Mouse (Mus musculus): Measurements from ENCODE around the gene Col9a2.

Gene Col9a2

GRCm38 (mm10) chr4:121039331-121040115 is at the start of gene Col9a2:
TSS of gene Col9a2 (plus strand) at chr4:121039385.
- no peak for DNase-seq (ENCODE audit: extremely low spot score, low read depth, low spot score)

GRCm38 (mm10) chr4:120992284-120992683 is 46.9 kb upstream of the Col9a2 start:
- DNase-seq (ENCODE audit: extremely low spot score, low read depth, low spot score), result no peak

GRCm38 (mm10) chr4:120993025-120993424 is 46.2 kb upstream of the Col9a2 start:
- DNase-seq (ENCODE audit: extremely low spot score, low read depth, low spot score), result no peak

GRCm38 (mm10) chr4:120995911-120996310 is 43.3 kb upstream of the Col9a2 start:
- no peak for DNase-seq (ENCODE audit: extremely low spot score, low read depth, low spot score)

- DNase-seq (ENCODE audit: extremely low spot score, low read depth, low spot score), result no peak
Measured at GRCm38 (mm10) chr4:121001042-121001441, 38.1 kb upstream of the Col9a2 start.

- DNase-seq (ENCODE audit: extremely low spot score, low read depth, low spot score), result no peak
Measured at GRCm38 (mm10) chr4:121001659-121002058, 37.5 kb upstream of the Col9a2 start.

GRCm38 (mm10) chr4:121002400-121003171 is 36.6 kb upstream of the Col9a2 start:
- DNase-seq (ENCODE audit: extremely low spot score, low read depth, low spot score), result no peak

- DNase-seq (ENCODE audit: extremely low spot score, low read depth, low spot score), result peak; percentile 31
Measured at GRCm38 (mm10) chr4:121003611-121004091, 35.5 kb upstream of the Col9a2 start.

GRCm38 (mm10) chr4:121004679-121005078 is 34.5 kb upstream of the Col9a2 start:
- DNase-seq (ENCODE audit: extremely low spot score, low read depth, low spot score), result no peak

- no peak for DNase-seq (ENCODE audit: extremely low spot score, low read depth, low spot score)
Measured at GRCm38 (mm10) chr4:121007006-121007405, 32.2 kb upstream of the Col9a2 start.

- no peak for DNase-seq (ENCODE audit: extremely low spot score, low read depth, low spot score)
Measured at GRCm38 (mm10) chr4:121008071-121008745, 31.0 kb upstream of the Col9a2 start.

- DNase-seq (ENCODE audit: extremely low spot score, low read depth, low spot score), result no peak
Measured at GRCm38 (mm10) chr4:121009151-121009550, 30.0 kb upstream of the Col9a2 start.

- no peak for DNase-seq (ENCODE audit: extremely low spot score, low read depth, low spot score)
Measured at GRCm38 (mm10) chr4:121010770-121011549, 28.2 kb upstream of the Col9a2 start.

GRCm38 (mm10) chr4:121014594-121015267 is 24.5 kb upstream of the Col9a2 start:
- DNase-seq (ENCODE audit: extremely low spot score, low read depth, low spot score), result no peak

GRCm38 (mm10) chr4:121015268-121015659 is 23.9 kb upstream of the Col9a2 start:
- DNase-seq (ENCODE audit: extremely low spot score, low read depth, low spot score), result no peak

GRCm38 (mm10) chr4:121016021-121016898 is 22.9 kb upstream of the Col9a2 start:
- no peak for DNase-seq (ENCODE audit: extremely low spot score, low read depth, low spot score)

- peak; percentile 86 for DNase-seq (ENCODE audit: extremely low spot score, low read depth, low spot score)
Measured at GRCm38 (mm10) chr4:121016928-121017657, 22.1 kb upstream of the Col9a2 start, which contains the start of gene Smap2. TSS of gene Smap2 (minus strand) at chr4:121017247.

GRCm38 (mm10) chr4:121018250-121018649 is 20.9 kb upstream of the Col9a2 start:
- no peak for DNase-seq (ENCODE audit: extremely low spot score, low read depth, low spot score)
